Mouse (Mus musculus) inflammation-experienced regulatory T-cells (primary cell): Measurements from ENCODE around the gene Hist1h3f. TPM values are rescaled to one million over a fixed set of nuclear protein-coding genes. Genes with fewer than 3 reads are reported as not detected.

Source experiments
- polyA plus RNA-seq, 2 experiments: library from polyadenylated mRNA; unstranded; fragments of 100-300 nt; shearing (Covaris generic); gene quantifications; one replicate each; pipeline ENCODE4 v1.2.1; 2017

Hist1h3f gene
- polyA plus RNA-seq, result 1 to 10 TPM; 1.3 to 3.2 TPM

GRCm38 (mm10) chr13:23543965-23544786 is at the start of gene Hist1h3f:
TSS of gene Hist1h3f (plus strand) at chr13:23544052.

GRCm38 (mm10) chr13:23530901-23531875 is 12.7 kb upstream of the Hist1h3f start, which contains the start of gene Hist1h4h:
TSS of gene Hist1h4h (plus strand) at chr13:23531050.

DNA sequence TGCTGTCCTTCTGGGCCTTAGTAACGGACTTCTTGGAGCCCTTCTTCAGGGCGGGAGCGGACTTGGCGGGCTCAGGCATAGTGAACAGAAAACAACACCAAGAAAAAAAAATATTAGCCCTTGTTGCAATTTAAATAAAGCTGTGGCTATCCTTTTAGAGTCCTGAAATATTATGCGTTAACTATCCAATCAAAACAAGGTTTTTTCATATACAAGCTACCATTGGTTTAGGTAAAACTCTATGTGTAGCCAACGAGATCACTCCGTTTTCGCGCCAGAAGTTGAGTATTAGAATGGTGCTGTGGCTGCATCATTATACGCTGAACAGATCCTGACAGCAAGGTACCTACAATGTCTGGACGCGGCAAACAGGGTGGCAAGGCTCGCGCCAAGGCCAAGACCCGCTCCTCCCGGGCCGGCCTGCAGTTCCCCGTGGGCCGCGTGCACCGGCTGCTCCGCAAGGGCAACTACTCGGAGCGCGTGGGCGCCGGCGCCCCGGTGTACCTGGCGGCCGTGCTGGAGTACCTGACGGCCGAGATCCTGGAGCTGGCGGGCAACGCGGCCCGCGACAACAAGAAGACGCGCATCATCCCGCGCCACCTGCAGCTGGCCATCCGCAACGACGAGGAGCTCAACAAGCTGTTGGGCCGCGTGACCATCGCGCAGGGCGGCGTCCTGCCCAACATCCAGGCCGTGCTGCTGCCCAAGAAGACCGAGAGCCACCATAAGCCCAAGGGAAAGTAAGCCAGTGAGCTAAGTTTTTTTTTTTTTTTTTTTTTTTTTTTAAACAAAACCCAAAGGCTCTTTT is 10.1 kb upstream of the Hist1h3f start, which contains the start of gene Hist1h2af:
Gene Hist1h2af, plus strand, starts transcription at position 347 of the 808 bp plus-strand sequence.

DNA sequence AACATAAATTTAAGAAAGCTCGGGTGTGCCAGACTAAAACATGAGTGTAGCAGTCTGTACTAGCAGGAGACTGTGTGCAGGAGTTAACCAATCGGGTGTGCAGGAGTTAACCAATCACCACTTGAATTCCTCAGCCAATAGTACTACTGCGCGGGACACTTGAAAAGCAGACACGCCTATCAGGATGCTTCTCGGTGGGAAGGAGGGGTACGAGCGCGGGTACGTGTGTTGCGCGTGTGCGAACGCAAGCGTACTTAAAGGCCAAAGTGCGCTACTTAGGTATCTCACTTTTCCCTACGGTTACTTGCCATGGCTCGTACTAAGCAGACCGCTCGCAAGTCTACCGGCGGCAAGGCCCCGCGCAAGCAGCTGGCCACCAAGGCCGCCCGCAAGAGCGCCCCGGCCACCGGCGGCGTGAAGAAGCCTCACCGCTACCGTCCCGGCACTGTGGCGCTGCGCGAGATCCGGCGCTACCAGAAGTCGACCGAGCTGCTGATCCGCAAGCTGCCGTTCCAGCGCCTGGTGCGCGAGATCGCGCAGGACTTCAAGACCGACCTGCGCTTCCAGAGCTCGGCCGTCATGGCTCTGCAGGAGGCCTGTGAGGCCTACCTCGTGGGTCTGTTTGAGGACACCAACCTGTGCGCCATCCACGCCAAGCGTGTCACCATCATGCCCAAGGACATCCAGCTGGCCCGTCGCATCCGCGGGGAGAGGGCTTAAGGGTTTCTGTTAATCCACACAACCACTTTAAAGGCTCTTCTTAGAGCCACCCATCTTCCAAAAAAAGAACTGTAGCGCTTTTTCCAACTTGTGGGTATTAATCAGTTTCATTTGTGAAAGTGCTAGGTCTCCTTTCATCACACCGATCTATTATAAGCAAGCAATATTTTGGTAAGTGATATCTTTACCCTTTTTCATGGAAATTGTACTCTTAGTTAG is 8.4 kb upstream of the Hist1h3f start, which contains the start of gene Hist1h3g:
Gene Hist1h3g, plus strand, starts transcription at position 286 of the 939 bp plus-strand sequence.

GRCm38 (mm10) chr13:23542999-23543607 is 749 bp upstream of the Hist1h3f start, which contains the start of gene Hist1h2bh:
TSS of gene Hist1h2bh (minus strand) at chr13:23543392.

GRCm38 (mm10) chr13:23551146-23551834 is 7.4 kb downstream of the Hist1h3f start, which contains the start of gene Hist1h4f:
TSS of gene Hist1h4f (minus strand) at chr13:23551648.

GRCm38 (mm10) chr13:23552962-23553361 is 9.1 kb downstream of the Hist1h3f start, which contains the start of gene Hist1h1d:
TSS of gene Hist1h1d (plus strand) at chr13:23553262.

GRCm38 (mm10) chr13:23561883-23562659 is 18.2 kb downstream of the Hist1h3f start, which contains the start of gene Hist1h3e:
TSS of gene Hist1h3e (minus strand) at chr13:23562369.

GRCm38 (mm10) chr13:23571022-23571503 is 27.2 kb downstream of the Hist1h3f start, which contains the start of the genes Hist1h2ae and Hist1h2bg:
TSS of gene Hist1h2ae (minus strand) at chr13:23571220.
TSS of gene Hist1h2bg (plus strand) at chr13:23571396.

GRCm38 (mm10) chr13:23573898-23574524 is 30.2 kb downstream of the Hist1h3f start, which contains the start of the genes Hist1h2bf and Hist1h2ad:
TSS of gene Hist1h2bf (minus strand) at chr13:23574196.
TSS of gene Hist1h2ad (plus strand) at chr13:23574381.

DNA sequence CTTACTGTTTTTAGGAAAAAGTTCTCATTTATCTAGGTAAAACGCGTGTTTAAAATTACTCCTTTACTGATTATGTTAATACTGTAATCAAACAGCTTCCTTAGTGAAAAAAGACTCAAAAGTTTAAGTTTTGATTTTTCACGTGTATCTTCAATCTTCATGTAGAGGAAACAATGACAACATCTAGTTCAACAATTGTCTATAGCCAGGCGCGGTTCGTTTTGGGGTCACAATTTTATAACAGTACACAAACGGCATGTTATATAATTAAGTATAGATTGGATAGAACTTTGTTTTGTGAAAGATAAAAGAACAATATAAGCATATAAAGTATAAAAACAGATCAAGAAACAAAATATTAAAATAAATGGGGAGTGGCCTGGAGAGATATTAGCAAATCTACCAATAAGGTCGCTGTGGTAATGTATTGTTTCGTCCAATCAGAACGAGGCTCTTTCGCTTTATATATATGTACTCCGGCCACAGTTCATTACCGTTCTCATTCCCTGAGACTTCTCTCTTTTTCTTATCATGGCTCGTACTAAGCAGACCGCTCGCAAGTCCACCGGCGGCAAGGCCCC is 31.5 kb downstream of the Hist1h3f start, which contains the start of gene Hist1h3d:
Gene Hist1h3d, plus strand, starts transcription at position 493 of the 581 bp plus-strand sequence.

DNA sequence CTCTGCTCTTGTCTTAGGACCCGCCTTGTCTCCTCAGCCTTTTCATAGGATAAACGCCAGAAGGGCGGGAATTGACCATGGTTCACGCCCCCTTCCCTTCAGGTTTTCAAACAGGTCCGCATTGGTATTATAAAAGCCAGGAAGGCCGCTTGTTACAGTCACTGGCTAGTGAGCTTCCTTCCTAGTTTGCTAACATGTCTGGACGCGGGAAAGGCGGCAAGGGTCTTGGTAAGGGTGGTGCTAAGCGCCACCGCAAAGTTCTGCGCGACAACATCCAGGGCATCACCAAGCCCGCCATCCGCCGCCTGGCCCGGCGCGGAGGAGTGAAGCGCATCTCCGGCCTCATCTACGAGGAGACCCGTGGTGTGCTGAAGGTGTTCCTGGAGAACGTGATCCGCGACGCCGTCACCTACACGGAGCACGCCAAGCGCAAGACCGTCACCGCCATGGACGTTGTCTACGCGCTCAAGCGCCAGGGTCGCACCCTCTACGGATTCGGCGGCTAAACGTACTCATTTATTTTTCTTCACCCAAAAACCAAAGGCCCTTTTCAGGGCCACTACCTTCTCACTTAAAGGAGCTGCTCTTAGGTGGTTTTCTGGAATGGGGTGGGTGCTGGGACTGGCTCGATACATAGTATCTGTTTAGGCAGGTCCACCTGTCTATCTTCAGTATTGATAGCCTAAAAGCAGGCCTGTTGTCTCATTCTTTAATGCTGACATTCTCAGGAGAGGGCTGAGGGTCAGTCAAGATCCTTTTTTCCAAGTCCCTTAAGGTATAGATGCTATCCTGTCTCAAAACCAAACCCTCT is 37.8 kb downstream of the Hist1h3f start, which contains the start of gene Hist1h4d:
Gene Hist1h4d, plus strand, starts transcription at position 191 of the 811 bp plus-strand sequence.

